Mouse (Mus musculus): ENCODE measurements around the gene Fam120a. TPM values are rescaled to one million over a fixed set of nuclear protein-coding genes. Genes with fewer than 3 reads are reported as not detected.

The Fam120a gene
- polyA plus RNA-seq, 1 experiment from 2014 or later, result 14.6 TPM

GRCm38 (mm10) chr13:48863556-48863955, 104.3 kb downstream of the Fam120a start:
- Histone ChIP-seq H3K4me2 (replicated peaks) (no peak overlapping the region), H3K4me1 (peaks cover 39% of the 10 kb centered on the region), H3K27ac (replicated peaks) (no peak overlapping the region), H3K9me3 (no peaks in the 10 kb centered on the region), H3K9ac (replicated peaks) (no peak overlapping the region), H3K36me3 (no peaks in the 10 kb centered on the region), H3K27me3 (no peaks in the 10 kb centered on the region), H3K4me3 (no peak overlapping the region)
- WGBS, result 80% methylated on average over 9 of the region's 9 CpGs
- no peak for ATAC-seq (ENCODE audit: low FRiP score, low read depth)

GRCm38 (mm10) chr13:48861913-48862312, 105.9 kb downstream of the Fam120a start:
- no peak for ATAC-seq (ENCODE audit: low FRiP score, low read depth)
- Histone ChIP-seq H3K4me1 (peaks cover 49% of the 10 kb centered on the region), H3K4me3 (no peak overlapping the region), H3K9ac (replicated peaks) (no peak overlapping the region), H3K4me2 (replicated peaks) (no peak overlapping the region), H3K9me3 (no peaks in the 10 kb centered on the region), H3K36me3 (no peaks in the 10 kb centered on the region), H3K27me3 (no peaks in the 10 kb centered on the region), H3K27ac (replicated peaks) (no peak overlapping the region)
- 85% methylated on average over 1 of the region's 1 CpGs for WGBS

- H3K4me1 ChIP-seq, result peaks cover 66% of the 10 kb centered on the region
- H3K36me3 ChIP-seq, result no peaks in the 10 kb centered on the region
- H3K4me3 ChIP-seq, result no peak overlapping the region
- 0 out of 2 replicates have a peak overlapping the region, but pooled peaks have one; percentile 20 for H3K27ac ChIP-seq (replicated peaks)
- no peak overlapping the region; the same call in 1 of the 2 replicates for H3K9ac ChIP-seq (replicated peaks)
- no peak overlapping the region for H3K4me2 ChIP-seq (replicated peaks)
- H3K27me3 ChIP-seq, result no peaks in the 10 kb centered on the region
- WGBS, result 68% methylated on average over 4 of the region's 4 CpGs
- ATAC-seq (ENCODE audit: low FRiP score, low read depth), result no peak
- H3K9me3 ChIP-seq, result no peaks in the 10 kb centered on the region
Measured at GRCm38 (mm10) chr13:48858779-48859178, 109.0 kb downstream of the Fam120a start.

GRCm38 (mm10) chr13:48858054-48858453, 109.8 kb downstream of the Fam120a start:
- Histone ChIP-seq H3K4me2 (replicated peaks) (no peak overlapping the region), H3K36me3 (no peaks in the 10 kb centered on the region), H3K9me3 (no peaks in the 10 kb centered on the region), H3K4me3 (no peak overlapping the region), H3K27ac (replicated peaks) (peak overlapping the region; percentile 39), H3K9ac (replicated peaks) (no peak overlapping the region; the same call in none of the 2 replicates), H3K4me1 (peaks cover 66% of the 10 kb centered on the region), H3K27me3 (no peaks in the 10 kb centered on the region)
- 57% methylated on average over 6 of the region's 6 CpGs for WGBS
- no peak for ATAC-seq (ENCODE audit: low FRiP score, low read depth)

- Histone ChIP-seq H3K36me3 (no peaks in the 10 kb centered on the region), H3K27me3 (no peaks in the 10 kb centered on the region), H3K9me3 (no peaks in the 10 kb centered on the region), H3K4me1 (peaks cover 69% of the 10 kb centered on the region), H3K4me2 (replicated peaks) (no peak overlapping the region), H3K9ac (replicated peaks) (no peak overlapping the region), H3K27ac (replicated peaks) (peak overlapping the region; percentile 39; the same call in 1 of the 2 replicates), H3K4me3 (no peak overlapping the region)
- no peak for ATAC-seq (ENCODE audit: low FRiP score, low read depth)
- WGBS, result 44% methylated on average over 7 of the region's 7 CpGs
Measured at GRCm38 (mm10) chr13:48857246-48857932, 110.4 kb downstream of the Fam120a start.

- Histone ChIP-seq H3K9ac (replicated peaks) (no peak overlapping the region), H3K4me1 (peaks cover 77% of the 10 kb centered on the region), H3K9me3 (no peaks in the 10 kb centered on the region), H3K4me2 (replicated peaks) (no peak overlapping the region), H3K4me3 (no peak overlapping the region), H3K36me3 (no peaks in the 10 kb centered on the region), H3K27me3 (no peaks in the 10 kb centered on the region), H3K27ac (replicated peaks) (peak overlapping the region; percentile 65)
- WGBS, result 52% methylated on average over 3 of the region's 3 CpGs
- ATAC-seq (ENCODE audit: low FRiP score, low read depth), result no peak
Measured at GRCm38 (mm10) chr13:48853947-48854346, 113.9 kb downstream of the Fam120a start.

GRCm38 (mm10) chr13:48853475-48853874, 114.3 kb downstream of the Fam120a start:
- H3K4me3 ChIP-seq, result no peak overlapping the region
- H3K27me3 ChIP-seq, result no peaks in the 10 kb centered on the region
- WGBS, result 8% methylated on average over 2 of the region's 2 CpGs
- ATAC-seq (ENCODE audit: low FRiP score, low read depth), result no peak
- no peak overlapping the region for H3K4me2 ChIP-seq (replicated peaks)
- H3K36me3 ChIP-seq, result no peaks in the 10 kb centered on the region
- peaks cover 73% of the 10 kb centered on the region for H3K4me1 ChIP-seq
- H3K9me3 ChIP-seq, result no peaks in the 10 kb centered on the region
- peak overlapping the region; percentile 65 for H3K27ac ChIP-seq (replicated peaks)
- no peak overlapping the region for H3K9ac ChIP-seq (replicated peaks)

- no peak overlapping the region for H3K9ac ChIP-seq (replicated peaks)
- H3K36me3 ChIP-seq, result no peaks in the 10 kb centered on the region
- H3K4me3 ChIP-seq, result no peak overlapping the region
- H3K27ac ChIP-seq (replicated peaks), result no peak overlapping the region; the same call in 1 of the 2 replicates
- 71% methylated on average over 3 of the region's 3 CpGs for WGBS
- no peaks in the 10 kb centered on the region for H3K9me3 ChIP-seq
- H3K4me2 ChIP-seq (replicated peaks), result no peak overlapping the region
- no peaks in the 10 kb centered on the region for H3K27me3 ChIP-seq
- peaks cover 68% of the 10 kb centered on the region for H3K4me1 ChIP-seq
- no peak for ATAC-seq (ENCODE audit: low FRiP score, low read depth)
Measured at GRCm38 (mm10) chr13:48852859-48853258, 115.0 kb downstream of the Fam120a start.

GRCm38 (mm10) chr13:48851719-48852118, 116.1 kb downstream of the Fam120a start:
- no peak for ATAC-seq (ENCODE audit: low FRiP score, low read depth)
- 92% methylated on average over 5 of the region's 5 CpGs for WGBS

GRCm38 (mm10) chr13:48850771-48851170, 117.0 kb downstream of the Fam120a start:
- Histone ChIP-seq H3K9ac (replicated peaks) (no peak overlapping the region), H3K4me2 (replicated peaks) (no peak overlapping the region), H3K9me3 (no peaks in the 10 kb centered on the region), H3K27ac (replicated peaks) (no peak overlapping the region), H3K4me3 (no peak overlapping the region), H3K36me3 (no peaks in the 10 kb centered on the region), H3K27me3 (no peaks in the 10 kb centered on the region), H3K4me1 (peaks cover 52% of the 10 kb centered on the region)
- 81% methylated on average over 8 of the region's 8 CpGs for WGBS
- no peak for ATAC-seq (ENCODE audit: low FRiP score, low read depth)

More at GRCm38 (mm10) chr13:48851719-48852118, 116.1 kb downstream of the Fam120a start:
- H3K9ac ChIP-seq (replicated peaks), result no peak overlapping the region
- H3K27ac ChIP-seq (replicated peaks), result no peak overlapping the region
- no peaks in the 10 kb centered on the region for H3K9me3 ChIP-seq
- no peak overlapping the region for H3K4me3 ChIP-seq
- H3K36me3 ChIP-seq, result no peaks in the 10 kb centered on the region
- no peak overlapping the region for H3K4me2 ChIP-seq (replicated peaks)
- no peaks in the 10 kb centered on the region for H3K27me3 ChIP-seq
- peaks cover 57% of the 10 kb centered on the region for H3K4me1 ChIP-seq

GRCm38 (mm10) chr13:48850326-48850725, 117.5 kb downstream of the Fam120a start:
- Histone ChIP-seq H3K27me3 (no peaks in the 10 kb centered on the region), H3K36me3 (no peaks in the 10 kb centered on the region), H3K9me3 (no peaks in the 10 kb centered on the region), H3K4me1 (peaks cover 50% of the 10 kb centered on the region), H3K4me3 (no peak overlapping the region), H3K27ac (replicated peaks) (no peak overlapping the region), H3K4me2 (replicated peaks) (no peak overlapping the region), H3K9ac (replicated peaks) (no peak overlapping the region)
- no peak for ATAC-seq (ENCODE audit: low FRiP score, low read depth)
- WGBS, result 86% methylated on average over 2 of the region's 2 CpGs

- no peaks in the 10 kb centered on the region for H3K36me3 ChIP-seq
- H3K27ac ChIP-seq (replicated peaks), result 0 out of 2 replicates have a peak overlapping the region, but pooled peaks have one; percentile 30
- H3K4me2 ChIP-seq (replicated peaks), result no peak overlapping the region
- WGBS, result 49% methylated on average over 3 of the region's 3 CpGs
- H3K9ac ChIP-seq (replicated peaks), result no peak overlapping the region
- no peak overlapping the region for H3K4me3 ChIP-seq
- H3K4me1 ChIP-seq, result peaks cover 39% of the 10 kb centered on the region
- H3K27me3 ChIP-seq, result no peaks in the 10 kb centered on the region
- no peak for ATAC-seq (ENCODE audit: low FRiP score, low read depth)
- no peaks in the 10 kb centered on the region for H3K9me3 ChIP-seq
Measured at GRCm38 (mm10) chr13:48849155-48849554, 118.7 kb downstream of the Fam120a start.

Data from midbrain, embryonic 12.5 days (tissue).